Mouse (Mus musculus) MEL (cell line): Measurements from ENCODE around the gene Gls2.

Experiments used
- CTCF ChIP-seq, 3 experiments: IDR thresholded peaks in 2 of 3; conservative IDR thresholded peaks in 1 of 3; 2 replicates each; pipeline ENCODE4 v1.5.1; 2011 to 2012; ENCODE audit warnings: low read length in 3 of 3, low read depth in 2 of 3, mild to moderate bottlenecking in 2 of 3, improper control_type of control experiment in 1 of 3, inconsistent platforms in 1 of 3, mixed read lengths in 1 of 3, moderate library complexity in 1 of 3; ENCODE audit not compliant: control insufficient read depth in 1 of 3, insufficient read depth in 1 of 3, poor library complexity in 1 of 3, severe bottlenecking in 1 of 3
- TBP ChIP-seq: IDR thresholded peaks from 2 replicates; pipeline ENCODE4 v1.8.0; 2011; ENCODE audit warnings: low read depth, low read length, improper control_type of control experiment
- ZKSCAN1 ChIP-seq: IDR thresholded peaks from 2 replicates; pipeline ENCODE4 v1.6.1; 2012; ENCODE audit warnings: low read depth, mild to moderate bottlenecking, inconsistent platforms, low read length, improper control_type of control experiment, moderate library complexity
- ZNF384 ChIP-seq: IDR thresholded peaks from 2 replicates; pipeline ENCODE4 v1.6.1; 2012; ENCODE audit warnings: low read depth, mild to moderate bottlenecking, inconsistent platforms, low read length, improper control_type of control experiment

GRCm38 (mm10) chr10:128236321-128236720 lies 42.1 kb downstream of the Gls2 start:
- TF ChIP-seq CTCF (IDR thresholded peaks at IDR 0.05 in 2 of 3, conservative IDR thresholded peaks at IDR 0.05 in 1 of 3; ENCODE audit: control insufficient read depth in 1 of 3, insufficient read depth in 1 of 3, low read depth in 2 of 3, low read length in 3 of 3, poor library complexity in 1 of 3, severe bottlenecking in 1 of 3) = no peak
- TF ChIP-seq ZNF384 = no peak
- TF ChIP-seq TBP = no peak
- no peak for TF ChIP-seq ZKSCAN1
